Mouse (Mus musculus) midbrain, embryonic 11.5 days (tissue): Measurements from ENCODE around the gene 4933424G06Rik. TPM values are rescaled to one million over a fixed set of nuclear protein-coding genes. Genes with fewer than 3 reads are reported as not detected.
A peak's percentile ranks its signal among the peaks of the same experiment; 100 is the strongest.

Source experiments
- ATAC-seq: fragments of 200-750 bp; cut with Nextera tagmentation; 2 replicates; pipeline ENCODE4 v1.8.0; 2017; ENCODE audit warnings: moderate TSS enrichment, moderate library complexity; ENCODE audit not compliant: low FRiP score
- DNase-seq: peaks from one replicate; pipeline ENCODE4 v3.0.0; 2015; ENCODE audit warnings: low spot score; ENCODE audit errors: missing footprints
- H3K27ac ChIP-seq: fragments of 300-500 bp; sonication (generic); 2 replicates; pipeline ENCODE4 v1.5.1; 2014; ENCODE audit warnings: low read depth, low read length
- H3K27me3 ChIP-seq: fragments of 300-500 bp; sonication (generic); 2 replicates; pipeline ENCODE4 v1.6.1; 2014; ENCODE audit warnings: mild to moderate bottlenecking, low read length, moderate library complexity, mixed read lengths; ENCODE audit not compliant: control insufficient read depth, insufficient read depth
- H3K36me3 ChIP-seq: fragments of 300-500 bp; sonication (generic); 2 replicates; pipeline ENCODE4 v1.6.1; 2014; ENCODE audit warnings: mild to moderate bottlenecking, low read length, moderate library complexity, mixed read lengths; ENCODE audit not compliant: control insufficient read depth, insufficient read depth
- H3K4me1 ChIP-seq: fragments of 300-500 bp; sonication (generic); 2 replicates; pipeline ENCODE4 v1.6.1; 2014; ENCODE audit warnings: low read length; ENCODE audit not compliant: control insufficient read depth, insufficient read depth
- H3K4me2 ChIP-seq: fragments of 300-500 bp; sonication (generic); 2 replicates; pipeline ENCODE4 v1.6.1; 2014; ENCODE audit warnings: mild to moderate bottlenecking, moderate library complexity
- H3K4me3 ChIP-seq: fragments of 300-500 bp; sonication (generic); 2 replicates; pipeline ENCODE4 v1.5.1; 2014; ENCODE audit warnings: low read depth, low read length
- H3K9ac ChIP-seq: fragments of 300-500 bp; sonication (generic); 2 replicates; pipeline ENCODE4 v1.6.1; 2014; ENCODE audit warnings: low read length
- H3K9me3 ChIP-seq: fragments of 300-500 bp; sonication (generic); 2 replicates; pipeline ENCODE4 v1.6.1; 2016; ENCODE audit warnings: low read length; ENCODE audit not compliant: control insufficient read depth
- WGBS: fragments of 180-500 bp; shearing (Covaris S2); extraction: QIAGEN DNeasy Blood & Tissue Kit; methylation state at CpG from one replicate; pipeline ENCODE4 v1.1.7; 2014; 5-methylcytosine and 5-hydroxymethylcytosine counted together
- polyA plus RNA-seq: library from polyadenylated mRNA; unstranded; fragments of >200 nt; fragmentation: Nextera tagmentation; extraction: Ambion mirVana; gene quantifications from 2 replicates; pipeline ENCODE4 v1.2.1, GENCODE M21; 2014

The 4933424G06Rik gene
- polyA plus RNA-seq, 1 experiment from 2014 or later: 0.23 TPM

DNA sequence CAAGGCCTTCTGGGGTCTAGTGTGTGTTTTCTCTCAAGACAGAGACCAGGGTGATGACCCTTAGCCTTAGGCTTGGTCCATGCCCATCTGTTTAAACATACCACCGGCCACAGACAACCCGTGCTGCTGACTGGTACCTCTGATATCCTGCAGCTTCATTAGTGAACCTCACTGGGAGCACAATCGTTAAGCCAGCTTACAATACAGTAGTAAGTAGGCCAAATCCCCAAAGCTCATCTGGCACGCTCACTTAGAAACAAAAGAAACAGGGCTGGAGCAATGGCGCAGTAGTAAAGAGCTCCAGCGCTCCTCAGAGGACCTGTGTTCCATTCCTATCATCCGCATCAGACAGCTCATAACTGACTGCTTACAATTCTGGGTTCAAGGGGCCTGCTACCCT lies 29.1 kb upstream of the 4933424G06Rik start:
- no peak overlapping the region for H3K9ac ChIP-seq
- 30% methylated on average over 7 of the region's 7 CpGs for WGBS
- no peaks in the 10 kb centered on the region for H3K27me3 ChIP-seq
- H3K4me2 ChIP-seq: no peak overlapping the region
- H3K4me1 ChIP-seq: peaks cover 2% of the 10 kb centered on the region; the same call in 1 of the 2 replicates
- no peak for DNase-seq
- no peak for ATAC-seq
- H3K36me3 ChIP-seq: no peaks in the 10 kb centered on the region
- no peaks in the 10 kb centered on the region for H3K9me3 ChIP-seq
- no peak overlapping the region for H3K27ac ChIP-seq
- no peak overlapping the region for H3K4me3 ChIP-seq

DNA sequence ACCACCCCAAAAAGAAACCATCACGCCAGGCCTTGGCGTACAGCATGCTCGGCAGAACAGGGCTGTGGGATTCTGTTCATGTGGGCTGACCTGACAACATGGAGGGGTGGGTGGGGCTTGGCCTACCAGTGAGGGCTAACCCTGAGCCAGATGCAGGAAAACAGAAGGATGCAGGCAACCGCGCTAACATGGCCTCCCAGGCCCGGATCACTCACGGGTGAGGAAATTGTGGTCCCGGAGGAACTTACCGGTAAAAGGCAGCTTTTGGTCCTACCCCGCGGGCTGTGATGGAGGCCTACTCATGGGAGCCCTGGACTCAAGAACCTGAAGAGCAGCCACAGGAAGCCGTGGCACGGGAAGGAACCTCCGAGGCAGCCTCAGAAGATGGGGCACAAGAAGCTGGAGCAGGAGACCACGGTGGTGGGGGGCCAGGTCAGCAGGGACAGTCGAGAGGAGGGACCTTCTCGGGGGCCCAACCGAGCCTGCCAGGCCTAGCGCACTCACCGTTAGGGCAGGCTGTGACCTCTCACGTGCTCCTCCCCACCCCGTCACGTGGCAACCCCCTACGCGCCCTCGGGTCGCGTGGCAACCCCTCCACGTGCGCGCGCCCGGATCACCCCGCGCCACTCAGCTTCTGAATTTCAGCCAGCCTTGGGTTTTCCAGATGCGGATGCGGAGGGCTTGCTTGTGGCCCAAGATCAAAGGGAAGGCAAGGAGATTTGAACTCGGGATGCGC lies 27.2 kb upstream of the 4933424G06Rik start, which contains the start of gene Fam178b:
TSS of gene Fam178b (minus strand) at position 564 of the 736 bp plus-strand sequence.
- ATAC-seq (no peak), DNase-seq (no peak)
- Histone ChIP-seq H3K27me3 (no peaks in the 10 kb centered on the region), H3K4me3 (no peak within 1 kb of the TSS), H3K4me1 (peaks cover 2% of the 10 kb centered on the region; the same call in 1 of the 2 replicates), H3K27ac (no peak within 1 kb of the TSS), H3K9ac (0 out of 2 replicates have a peak within 1 kb of the TSS, but pooled peaks have one; percentile 33), H3K9me3 (no peaks in the 10 kb centered on the region), H3K4me2 (no peak within 1 kb of the TSS), H3K36me3 (no peaks in the 10 kb centered on the region)
- 94% methylated on average over 39 of the region's 39 CpGs for WGBS

DNA sequence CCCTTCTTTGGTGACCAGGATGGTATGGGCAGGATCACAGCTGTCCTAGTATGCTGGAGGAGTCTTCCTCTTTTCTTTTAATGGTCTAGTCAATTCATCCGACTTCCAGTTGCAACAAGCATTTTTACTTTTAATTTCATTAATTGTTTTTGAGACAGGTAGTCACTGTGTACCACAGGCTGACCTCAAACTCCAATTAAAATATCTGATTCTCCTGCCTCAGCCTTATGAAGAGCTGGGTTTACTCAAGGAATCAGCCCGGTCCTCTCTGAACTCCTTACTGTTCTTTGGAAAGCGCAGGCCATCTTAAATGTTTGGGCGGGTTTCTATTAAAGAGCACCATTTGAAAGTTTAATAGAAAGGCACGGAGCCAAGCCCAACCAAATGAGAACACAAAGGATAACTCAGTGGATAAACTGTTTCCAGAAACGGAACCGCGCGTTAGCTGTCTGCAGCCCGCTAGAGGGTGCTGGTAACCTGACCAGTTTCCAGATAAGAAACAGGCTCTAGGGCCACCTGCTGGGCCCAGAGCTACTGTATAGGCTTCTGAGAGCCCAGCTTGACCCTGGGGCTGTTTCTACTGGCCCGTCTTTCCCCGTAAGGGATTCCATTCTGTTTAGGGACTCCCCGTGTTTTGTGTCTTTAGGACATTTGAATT lies 26.0 kb upstream of the 4933424G06Rik start:
- DNase-seq (peak; percentile 93), ATAC-seq (peak; percentile 73; the same call in 1 of the 2 replicates)
- H3K4me2 ChIP-seq: no peak overlapping the region
- H3K4me1 ChIP-seq: peaks cover 2% of the 10 kb centered on the region; the same call in 1 of the 2 replicates
- 0 out of 2 replicates have a peak overlapping the region, but pooled peaks have one; percentile 33 for H3K9ac ChIP-seq
- H3K4me3 ChIP-seq: no peak overlapping the region
- H3K27ac ChIP-seq: no peak overlapping the region
- no peaks in the 10 kb centered on the region for H3K9me3 ChIP-seq
- H3K36me3 ChIP-seq: no peaks in the 10 kb centered on the region
- no peaks in the 10 kb centered on the region for H3K27me3 ChIP-seq
- WGBS: 15% methylated on average over 13 of the region's 13 CpGs

DNA sequence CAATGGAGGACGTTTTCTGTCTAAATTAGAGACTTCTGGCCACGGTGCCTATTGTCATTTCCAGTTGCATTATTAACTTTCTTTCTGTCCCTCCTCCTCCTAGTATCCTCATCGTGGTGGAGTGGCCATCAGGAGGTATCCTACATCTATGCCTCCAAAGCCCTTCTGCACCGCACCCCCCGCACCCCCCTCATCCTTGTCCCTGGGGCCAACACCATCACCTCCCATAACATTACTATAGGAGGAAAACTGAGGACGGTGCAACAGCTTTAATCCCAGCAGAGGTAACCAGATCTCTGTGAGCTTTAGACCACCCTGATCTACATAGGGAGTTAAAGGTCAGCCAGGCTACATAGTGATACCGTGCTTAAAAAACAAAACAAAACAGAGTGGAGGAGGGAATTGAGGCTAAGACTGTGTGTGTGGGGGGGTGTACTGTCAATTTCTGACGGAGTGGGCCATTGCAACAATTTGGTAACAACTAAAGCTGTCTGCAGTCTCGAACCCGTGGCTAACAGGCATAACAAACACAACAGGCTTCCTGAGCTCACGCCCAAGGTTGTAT lies 19.2 kb upstream of the 4933424G06Rik start:
- peak overlapping the region; percentile 89 for H3K4me3 ChIP-seq
- H3K4me1 ChIP-seq: peaks cover 6% of the 10 kb centered on the region; the same call in 1 of the 2 replicates
- ATAC-seq (peak; percentile 53), DNase-seq (no peak)
- WGBS: 57% methylated on average over 11 of the region's 11 CpGs
- H3K9me3 ChIP-seq: no peaks in the 10 kb centered on the region
- no peak overlapping the region for H3K27ac ChIP-seq
- H3K27me3 ChIP-seq: no peaks in the 10 kb centered on the region
- H3K36me3 ChIP-seq: peaks cover 8% of the 10 kb centered on the region; the same call in 1 of the 2 replicates
- H3K9ac ChIP-seq: peak overlapping the region; percentile 85
- peak overlapping the region; percentile 93 for H3K4me2 ChIP-seq

DNA sequence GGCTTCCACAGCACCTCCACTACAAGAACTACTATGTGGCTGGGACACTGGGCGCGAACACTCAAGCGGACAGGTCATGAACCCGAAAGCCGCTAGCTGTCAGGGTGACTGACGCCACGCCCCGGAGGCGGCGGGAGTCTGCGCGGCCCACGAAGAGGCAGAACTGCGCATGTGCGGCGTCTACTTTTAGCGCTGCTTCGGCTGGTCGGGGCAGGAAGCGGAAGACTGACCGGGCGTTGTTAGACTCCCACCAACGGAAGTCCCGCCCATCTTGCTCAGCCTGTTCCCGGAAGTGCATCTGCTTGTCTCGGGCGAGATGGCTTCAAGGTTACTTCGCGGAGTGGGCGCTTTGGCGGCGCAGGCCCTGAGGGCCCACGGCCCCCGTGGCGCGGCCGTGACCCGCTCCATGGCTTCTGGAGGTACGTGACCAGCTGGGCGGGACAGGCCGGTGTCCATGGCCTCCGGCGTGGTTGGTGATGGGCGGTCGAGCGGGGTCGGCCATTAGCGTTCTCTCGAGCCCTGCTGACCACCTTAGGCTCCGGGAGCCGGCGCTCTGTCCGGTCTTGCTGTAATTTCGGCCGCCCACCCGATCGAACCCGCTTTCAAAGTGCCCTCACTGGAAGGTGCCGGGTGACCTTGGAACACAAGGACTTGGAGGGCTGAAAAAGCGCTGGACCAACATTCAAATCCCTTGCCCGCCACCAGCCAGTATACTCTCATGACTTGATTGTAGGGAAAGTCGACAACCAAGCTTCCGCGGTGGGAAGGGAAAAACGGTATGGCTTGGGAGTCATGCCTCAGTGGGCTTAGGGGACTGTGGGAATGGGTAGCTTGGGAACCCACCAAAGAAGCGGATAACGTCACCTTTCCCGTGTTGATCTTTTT lies 18.4 kb upstream of the 4933424G06Rik start, which contains the start of gene Cox5b:
TSS of gene Cox5b (plus strand) at position 179 of the 885 bp plus-strand sequence.
- H3K27me3 ChIP-seq: no peaks in the 10 kb centered on the region
- H3K9ac ChIP-seq: peak within 1 kb of the TSS; percentile 85
- H3K36me3 ChIP-seq: peaks cover 8% of the 10 kb centered on the region; the same call in 1 of the 2 replicates
- WGBS: 1% methylated on average over 62 of the region's 68 CpGs
- peak within 1 kb of the TSS; percentile 93 for H3K4me2 ChIP-seq
- H3K9me3 ChIP-seq: no peaks in the 10 kb centered on the region
- no peak within 1 kb of the TSS for H3K27ac ChIP-seq
- peak; percentile 96 for ATAC-seq
- peaks cover 6% of the 10 kb centered on the region; the same call in 1 of the 2 replicates for H3K4me1 ChIP-seq
- DNase-seq: peak; percentile 99
- peak within 1 kb of the TSS; percentile 89 for H3K4me3 ChIP-seq

DNA sequence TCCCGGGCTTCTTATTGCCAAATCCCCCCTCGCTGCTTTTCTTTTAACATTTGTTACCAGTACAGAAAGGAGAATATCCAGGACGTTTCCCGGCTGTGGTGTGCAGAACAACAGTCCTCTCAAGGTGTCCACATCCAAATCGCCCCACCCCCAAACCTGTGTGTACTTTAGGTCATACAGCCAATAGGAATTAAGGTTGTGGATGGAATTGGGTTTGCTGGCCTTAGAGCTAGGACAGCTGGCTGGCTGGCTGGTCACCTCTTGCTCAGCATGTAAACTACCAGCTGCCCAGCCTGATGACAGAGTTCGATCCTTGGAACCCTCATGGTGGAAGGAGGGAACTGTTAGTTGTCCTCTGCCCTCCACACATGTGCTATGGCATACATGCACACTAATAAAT lies 15.1 kb upstream of the 4933424G06Rik start:
- Histone ChIP-seq H3K27ac (no peak overlapping the region), H3K9me3 (no peaks in the 10 kb centered on the region), H3K4me2 (no peak overlapping the region), H3K9ac (no peak overlapping the region), H3K4me1 (peaks cover 6% of the 10 kb centered on the region; the same call in 1 of the 2 replicates), H3K27me3 (no peaks in the 10 kb centered on the region), H3K36me3 (peaks cover 11% of the 10 kb centered on the region; the same call in 1 of the 2 replicates), H3K4me3 (no peak overlapping the region)
- no peak for DNase-seq
- WGBS: 87% methylated on average over 6 of the region's 6 CpGs
- no peak for ATAC-seq

DNA sequence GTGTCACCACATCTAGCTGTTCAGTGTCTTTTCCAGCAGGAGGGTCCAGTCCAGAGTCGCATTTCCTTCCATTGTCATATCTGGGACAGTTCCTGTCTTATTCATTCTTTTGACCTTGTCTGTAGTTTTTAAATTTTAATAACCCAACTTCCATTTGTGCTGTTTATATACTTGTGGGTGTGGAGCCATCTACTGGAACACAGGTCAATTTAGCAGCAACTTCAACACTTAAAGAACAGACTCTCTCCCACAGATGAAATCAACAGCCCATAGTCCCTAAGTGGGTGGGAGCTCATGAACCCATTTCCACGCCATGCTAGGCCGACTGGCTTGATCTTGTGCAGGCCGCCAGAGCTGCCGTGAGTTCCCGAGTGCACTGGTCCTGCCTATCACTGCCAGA lies 13.5 kb upstream of the 4933424G06Rik start:
- Histone ChIP-seq H3K9me3 (no peaks in the 10 kb centered on the region), H3K9ac (no peak overlapping the region), H3K27me3 (no peaks in the 10 kb centered on the region), H3K4me2 (no peak overlapping the region), H3K27ac (no peak overlapping the region), H3K36me3 (peaks cover 22% of the 10 kb centered on the region), H3K4me1 (peaks cover 6% of the 10 kb centered on the region; the same call in 1 of the 2 replicates), H3K4me3 (no peak overlapping the region)
- ATAC-seq (no peak), DNase-seq (no peak)
- WGBS: 78% methylated on average over 6 of the region's 6 CpGs

DNA sequence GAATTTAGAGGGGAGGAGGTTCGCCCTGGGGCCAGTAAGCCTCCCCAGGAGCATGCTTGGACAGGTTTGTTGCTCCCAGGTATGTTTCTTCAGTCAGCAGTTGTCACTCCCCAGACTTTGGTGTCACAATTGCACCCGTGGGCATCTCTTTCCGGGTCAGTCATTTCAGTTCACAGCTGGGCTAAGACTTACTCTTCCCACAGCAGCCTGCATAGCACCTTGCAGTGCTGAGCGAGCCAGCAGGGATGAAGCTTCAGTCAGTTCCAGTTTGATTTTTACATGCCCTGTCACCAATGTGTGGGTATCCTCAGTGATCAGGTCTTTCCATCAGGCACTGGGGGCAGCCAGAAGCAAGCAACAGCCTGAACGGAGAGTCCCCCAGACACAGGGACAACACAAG lies 12.9 kb upstream of the 4933424G06Rik start:
- H3K27me3 ChIP-seq: no peaks in the 10 kb centered on the region
- H3K4me1 ChIP-seq: peaks cover 5% of the 10 kb centered on the region; the same call in 1 of the 2 replicates
- no peak overlapping the region for H3K4me2 ChIP-seq
- H3K36me3 ChIP-seq: peaks cover 22% of the 10 kb centered on the region
- ATAC-seq (no peak), DNase-seq (no peak)
- no peak overlapping the region for H3K27ac ChIP-seq
- H3K4me3 ChIP-seq: no peak overlapping the region
- no peaks in the 10 kb centered on the region for H3K9me3 ChIP-seq
- H3K9ac ChIP-seq: no peak overlapping the region
- 79% methylated on average over 5 of the region's 5 CpGs for WGBS
